Mouse (Mus musculus) erythroblast, embryonic 14.5 days (primary cell): ENCODE results near the gene Zdhhc8. TPM values are rescaled to one million over a fixed set of nuclear protein-coding genes. Genes with fewer than 3 reads are reported as not detected.

ENCODE experiments used
- H3K27me3 ChIP-seq: 2 replicates; pipeline ENCODE4 v1.6.1; 2012; ENCODE audit warnings: inconsistent platforms; ENCODE audit not compliant: control insufficient read depth
- H3K36me3 ChIP-seq: 2 replicates; pipeline ENCODE4 v1.6.1; 2012; ENCODE audit warnings: mild to moderate bottlenecking, inconsistent platforms; ENCODE audit not compliant: control insufficient read depth
- H3K4me1 ChIP-seq: 2 replicates; pipeline ENCODE4 v1.6.1; 2012; ENCODE audit warnings: inconsistent platforms; ENCODE audit not compliant: control insufficient read depth
- H3K4me3 ChIP-seq: replicated peaks from 2 replicates; pipeline ENCODE3; 2012; ENCODE audit warnings: moderate library complexity, mild to moderate bottlenecking, inconsistent platforms
- H3K9me3 ChIP-seq: 2 replicates; pipeline ENCODE4 v1.6.1; 2012; ENCODE audit warnings: low read length, inconsistent platforms, mixed read lengths; ENCODE audit not compliant: control insufficient read depth
- GATA1 ChIP-seq: IDR thresholded peaks from 2 replicates; pipeline ENCODE4 v1.6.1; 2012; ENCODE audit warnings: low read length, inconsistent platforms, mixed read lengths
- TAL1 ChIP-seq: IDR thresholded peaks from 3 replicates; pipeline ENCODE4 v1.6.1; 2012; ENCODE audit warnings: low read length, inconsistent platforms, mixed read lengths
- polyA plus RNA-seq: library from polyadenylated mRNA; stranded (reverse); fragments of >175 nt; gene quantifications from 2 replicates; pipeline ENCODE4 v1.2.3, GENCODE M21; 2012

The Zdhhc8 gene
- polyA plus RNA-seq, 1 experiment: 0.20 TPM

- Histone ChIP-seq H3K4me1 (peaks cover 35% of the 10 kb centered on the region), H3K9me3 (no peaks in the 10 kb centered on the region), H3K27me3 (peaks cover 38% of the 10 kb centered on the region), H3K36me3 (peaks cover 23% of the 10 kb centered on the region), H3K4me3 (no peak overlapping the region)
- TF ChIP-seq TAL1 (no peak), GATA1 (no peak)
Observed at GRCm38 (mm10) chr16:18233451-18233850, 1.5 kb downstream of the Zdhhc8 start.

DNA sequence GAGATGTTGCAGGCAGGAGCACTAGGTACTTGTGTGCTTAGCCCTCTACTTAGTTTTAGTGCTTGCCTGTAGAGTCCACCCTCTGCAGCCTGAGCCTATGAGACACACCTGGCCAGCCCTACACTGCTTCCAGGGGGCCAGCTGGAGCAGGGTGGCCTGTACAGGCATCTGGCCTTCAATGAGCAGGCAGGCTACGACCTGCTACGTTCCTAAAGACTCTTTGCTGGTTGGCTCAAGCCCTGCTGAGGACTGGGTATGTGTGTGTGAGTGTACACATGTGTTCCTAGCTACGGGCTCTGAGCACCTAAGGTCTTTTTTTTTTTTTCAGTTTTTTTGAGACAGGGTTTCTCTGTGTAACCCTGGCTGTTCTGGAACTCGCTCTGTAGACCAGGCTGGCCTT is 3.5 kb downstream of the Zdhhc8 start:
- peaks cover 10% of the 10 kb centered on the region for H3K36me3 ChIP-seq
- peaks cover 23% of the 10 kb centered on the region for H3K4me1 ChIP-seq
- TF ChIP-seq GATA1 (no peak), TAL1 (no peak)

GRCm38 (mm10) chr16:18231047-18231446 is 3.9 kb downstream of the Zdhhc8 start:
- TF ChIP-seq TAL1: no peak
- no peak for TF ChIP-seq GATA1
- Histone ChIP-seq H3K27me3 (peaks cover 31% of the 10 kb centered on the region), H3K4me3 (no peak overlapping the region), H3K9me3 (no peaks in the 10 kb centered on the region), H3K36me3 (peaks cover 9% of the 10 kb centered on the region), H3K4me1 (peaks cover 19% of the 10 kb centered on the region)

More for the DNA sequence above, 3.5 kb downstream of the Zdhhc8 start:
- Histone ChIP-seq H3K4me3 (no peak overlapping the region), H3K27me3 (peaks cover 35% of the 10 kb centered on the region), H3K9me3 (no peaks in the 10 kb centered on the region)

- H3K4me1 ChIP-seq: peaks cover 14% of the 10 kb centered on the region
- peaks cover 27% of the 10 kb centered on the region for H3K27me3 ChIP-seq
- TF ChIP-seq TAL1 (no peak), GATA1 (no peak)
- H3K9me3 ChIP-seq: no peaks in the 10 kb centered on the region
- H3K4me3 ChIP-seq: no peak overlapping the region
- H3K36me3 ChIP-seq: peaks cover 10% of the 10 kb centered on the region; the same call in 1 of the 2 replicates
Observed at GRCm38 (mm10) chr16:18230617-18231016, 4.3 kb downstream of the Zdhhc8 start.

DNA sequence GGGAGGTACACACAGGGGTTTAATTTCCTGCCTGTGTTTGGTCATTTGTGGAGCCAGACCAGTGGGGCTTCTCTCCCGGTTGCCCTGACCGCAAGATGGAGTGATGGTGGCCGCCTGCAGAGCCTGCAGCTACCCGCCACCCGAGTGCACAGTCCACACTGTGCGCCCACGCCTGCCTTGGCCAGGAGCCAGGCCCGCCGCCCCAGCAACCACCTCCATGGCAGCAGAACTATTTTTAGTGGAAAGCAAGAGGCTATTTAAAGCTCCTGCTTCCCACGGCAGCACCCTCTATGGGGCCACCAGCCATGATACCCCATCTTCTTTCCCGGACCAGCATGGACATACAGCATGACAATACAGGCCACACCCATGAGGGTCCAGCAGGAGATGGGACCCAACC is 5.3 kb downstream of the Zdhhc8 start:
- Histone ChIP-seq H3K27me3 (peaks cover 17% of the 10 kb centered on the region), H3K4me3 (no peak overlapping the region), H3K9me3 (no peaks in the 10 kb centered on the region), H3K36me3 (peaks cover 12% of the 10 kb centered on the region; the same call in 1 of the 2 replicates), H3K4me1 (peaks cover 6% of the 10 kb centered on the region)
- no peak for TF ChIP-seq GATA1
- no peak for TF ChIP-seq TAL1

- Histone ChIP-seq H3K36me3 (peaks cover 20% of the 10 kb centered on the region; the same call in 1 of the 2 replicates), H3K9me3 (no peaks in the 10 kb centered on the region), H3K27me3 (peaks cover 9% of the 10 kb centered on the region), H3K4me1 (peaks cover 2% of the 10 kb centered on the region), H3K4me3 (no peak overlapping the region)
- TF ChIP-seq GATA1 (no peak), TAL1 (no peak)
Observed at GRCm38 (mm10) chr16:18228856-18229255, 6.1 kb downstream of the Zdhhc8 start.

DNA sequence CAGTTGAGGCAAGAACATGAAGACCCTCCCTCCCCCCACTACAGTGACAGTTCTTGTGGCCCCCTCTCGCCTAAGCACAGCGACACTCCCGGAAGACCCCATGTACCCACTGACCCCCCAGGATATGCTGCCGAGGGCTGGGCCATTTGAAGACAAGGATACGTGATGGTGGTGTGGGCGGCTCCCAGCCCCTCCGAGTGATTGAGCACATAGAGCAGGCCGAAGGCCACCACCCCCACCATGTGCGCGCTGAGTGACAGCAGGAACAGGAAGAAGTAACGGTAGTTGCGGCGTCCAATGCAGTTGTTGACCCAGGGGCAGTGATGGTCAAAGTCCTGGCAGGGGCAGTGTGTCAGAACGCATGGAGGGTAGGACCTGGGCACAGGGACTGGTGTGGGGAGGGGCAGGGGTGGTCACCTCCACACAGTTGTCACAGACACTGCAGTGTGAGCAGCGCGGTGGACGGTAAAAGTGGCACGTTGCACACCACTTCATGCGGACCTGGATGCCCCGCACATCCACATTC is 7.0 kb downstream of the Zdhhc8 start:
- no peak overlapping the region for H3K4me3 ChIP-seq
- H3K27me3 ChIP-seq: peaks cover under 1% of the 10 kb centered on the region; the same call in 1 of the 2 replicates
- peaks cover 2% of the 10 kb centered on the region for H3K4me1 ChIP-seq
- TF ChIP-seq TAL1 (0 out of 3 replicates have a peak, but pooled peaks have one; percentile 2), GATA1 (no peak)
- no peaks in the 10 kb centered on the region for H3K9me3 ChIP-seq
- peaks cover 20% of the 10 kb centered on the region; the same call in 1 of the 2 replicates for H3K36me3 ChIP-seq

GRCm38 (mm10) chr16:18227187-18227586 is 7.7 kb downstream of the Zdhhc8 start:
- H3K27me3 ChIP-seq: no peaks in the 10 kb centered on the region
- H3K9me3 ChIP-seq: no peaks in the 10 kb centered on the region
- TF ChIP-seq TAL1: no peak
- TF ChIP-seq GATA1: no peak
- peaks cover 24% of the 10 kb centered on the region for H3K36me3 ChIP-seq
- no peak overlapping the region for H3K4me3 ChIP-seq
- H3K4me1 ChIP-seq: peaks cover 2% of the 10 kb centered on the region

- no peaks in the 10 kb centered on the region for H3K27me3 ChIP-seq
Observed at GRCm38 (mm10) chr16:18222188-18222587, 12.7 kb downstream of the Zdhhc8 start.

GRCm38 (mm10) chr16:18221543-18221898 is 13.4 kb downstream of the Zdhhc8 start:
- no peak for TF ChIP-seq TAL1
- TF ChIP-seq GATA1: no peak
- Histone ChIP-seq H3K9me3 (no peaks in the 10 kb centered on the region), H3K4me3 (no peak overlapping the region), H3K27me3 (no peaks in the 10 kb centered on the region), H3K36me3 (peaks cover 18% of the 10 kb centered on the region), H3K4me1 (no peaks in the 10 kb centered on the region)

More at GRCm38 (mm10) chr16:18222188-18222587, 12.7 kb downstream of the Zdhhc8 start:
- no peak for TF ChIP-seq TAL1
- no peak for TF ChIP-seq GATA1
- peaks cover 19% of the 10 kb centered on the region for H3K36me3 ChIP-seq
- H3K4me1 ChIP-seq: no peaks in the 10 kb centered on the region
- no peaks in the 10 kb centered on the region for H3K9me3 ChIP-seq
- H3K4me3 ChIP-seq: no peak overlapping the region
